Mouse (Mus musculus): ENCODE results near the gene Rbbp4. TPM values are rescaled to one million over a fixed set of nuclear protein-coding genes. Genes with fewer than 3 reads are reported as not detected.

Gene Rbbp4
- polyA plus RNA-seq, 1 experiment: 195 TPM

DNA sequence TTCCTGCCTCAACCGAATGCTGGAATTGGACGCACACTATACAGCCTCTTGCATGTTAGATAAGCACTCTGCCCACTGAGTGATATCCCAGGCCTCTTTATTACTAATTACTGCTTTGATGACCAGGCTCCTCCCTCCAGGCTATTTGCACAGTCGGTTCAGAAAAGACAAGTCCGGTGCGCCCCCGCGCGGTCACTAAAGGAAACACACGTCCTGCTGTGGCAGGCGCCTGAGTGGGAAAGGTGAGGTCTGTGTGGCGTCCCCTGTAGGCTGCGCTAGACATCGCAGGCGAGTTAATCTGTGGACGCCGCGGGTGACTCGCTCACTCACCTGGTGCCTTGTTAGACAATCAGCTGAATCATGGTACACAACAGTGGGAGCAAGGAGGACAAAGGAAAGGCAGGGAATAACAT lies 58.7 kb downstream of the Rbbp4 start:
- no peaks in the 10 kb centered on the region for H3K79me3 ChIP-seq (ENCODE audit: low read depth)
- H3K36me3 ChIP-seq (ENCODE audit: control insufficient read depth, insufficient read depth): no peaks in the 10 kb centered on the region
- H3K4me3 ChIP-seq (ENCODE audit: insufficient read depth, poor library complexity, severe bottlenecking): no peak overlapping the region
- H3K27me3 ChIP-seq (ENCODE audit: control insufficient read depth, insufficient read depth, insufficient read length): no peaks in the 10 kb centered on the region
- no peak overlapping the region for H3ac ChIP-seq (ENCODE audit: control insufficient read depth, insufficient read length, low read depth)
- TF ChIP-seq FOSL1 (IDR thresholded peaks at IDR 0.05; ENCODE audit: insufficient read depth, low read length, poor library complexity, severe bottlenecking): no peak
- peak; percentile 100 for TF ChIP-seq CTCF (IDR thresholded peaks at IDR 0.05; ENCODE audit: control insufficient read depth, insufficient read depth, insufficient read length)
- no peaks in the 10 kb centered on the region for H3K79me2 ChIP-seq (ENCODE audit: control insufficient read depth, insufficient read depth)

GRCm38 (mm10) chr4:129272756-129273046 lies 62.5 kb downstream of the Rbbp4 start:
- no peaks in the 10 kb centered on the region for H3K36me3 ChIP-seq (ENCODE audit: control insufficient read depth, insufficient read depth)
- H3K79me2 ChIP-seq (ENCODE audit: control insufficient read depth, insufficient read depth): no peaks in the 10 kb centered on the region
- H3K4me3 ChIP-seq (ENCODE audit: insufficient read depth, poor library complexity, severe bottlenecking): no peak overlapping the region
- H3K79me3 ChIP-seq (ENCODE audit: low read depth): no peaks in the 10 kb centered on the region
- no peak overlapping the region for H3ac ChIP-seq (ENCODE audit: control insufficient read depth, insufficient read length, low read depth)
- H3K27me3 ChIP-seq (ENCODE audit: control insufficient read depth, insufficient read depth, insufficient read length): no peaks in the 10 kb centered on the region
- TF ChIP-seq MYOG (IDR thresholded peaks at IDR 0.05; ENCODE audit: control insufficient read depth, extremely low read depth, insufficient read length) (no peak), MYOD1 (IDR thresholded peaks at IDR 0.05; ENCODE audit: control insufficient read depth, insufficient read length, low read depth) (no peak), CTCF (IDR thresholded peaks at IDR 0.05; ENCODE audit: control insufficient read depth, insufficient read depth, insufficient read length) (no peak), MAX (IDR thresholded peaks at IDR 0.05) (no peak), FOSL1 (IDR thresholded peaks at IDR 0.05; ENCODE audit: insufficient read depth, low read length, poor library complexity, severe bottlenecking) (no peak)

- Histone ChIP-seq H3K36me3 (ENCODE audit: control insufficient read depth, insufficient read depth) (no peaks in the 10 kb centered on the region), H3K4me3 (ENCODE audit: insufficient read depth, poor library complexity, severe bottlenecking) (no peak overlapping the region), H3K79me2 (ENCODE audit: control insufficient read depth, insufficient read depth) (no peaks in the 10 kb centered on the region), H3ac (ENCODE audit: control insufficient read depth, insufficient read length, low read depth) (no peak overlapping the region), H3K79me3 (ENCODE audit: low read depth) (no peaks in the 10 kb centered on the region), H3K27me3 (ENCODE audit: control insufficient read depth, insufficient read depth, insufficient read length) (no peaks in the 10 kb centered on the region)
- TF ChIP-seq CEBPB (IDR thresholded peaks at IDR 0.05; ENCODE audit: low read depth): no peak
- TF ChIP-seq USF1 (IDR thresholded peaks at IDR 0.05; ENCODE audit: low read depth): no peak
- TF ChIP-seq MYOD1 (IDR thresholded peaks at IDR 0.05; ENCODE audit: control insufficient read depth, insufficient read length, low read depth): no peak
- TF ChIP-seq FOSL1 (IDR thresholded peaks at IDR 0.05; ENCODE audit: insufficient read depth, low read length, poor library complexity, severe bottlenecking): no peak
- no peak for TF ChIP-seq MYOG (IDR thresholded peaks at IDR 0.05; ENCODE audit: control insufficient read depth, extremely low read depth, insufficient read length)
- no peak for TF ChIP-seq MAX (IDR thresholded peaks at IDR 0.05)
- TF ChIP-seq CTCF (IDR thresholded peaks at IDR 0.05; ENCODE audit: control insufficient read depth, insufficient read depth, insufficient read length): no peak
Observed at GRCm38 (mm10) chr4:129271991-129272755, 63.0 kb downstream of the Rbbp4 start.

GRCm38 (mm10) chr4:129268698-129269097 lies 66.5 kb downstream of the Rbbp4 start:
- no peaks in the 10 kb centered on the region for H3K27me3 ChIP-seq (ENCODE audit: control insufficient read depth, insufficient read depth, insufficient read length)
- no peak for TF ChIP-seq CTCF (IDR thresholded peaks at IDR 0.05; ENCODE audit: control insufficient read depth, insufficient read depth, insufficient read length)
- no peak for TF ChIP-seq MAX (IDR thresholded peaks at IDR 0.05)
- no peak for TF ChIP-seq MYOG (IDR thresholded peaks at IDR 0.05; ENCODE audit: control insufficient read depth, extremely low read depth, insufficient read length)
- TF ChIP-seq FOSL1 (IDR thresholded peaks at IDR 0.05; ENCODE audit: insufficient read depth, low read length, poor library complexity, severe bottlenecking): no peak
- no peak for TF ChIP-seq MYOD1 (IDR thresholded peaks at IDR 0.05; ENCODE audit: control insufficient read depth, insufficient read length, low read depth)
- no peak for TF ChIP-seq USF1 (IDR thresholded peaks at IDR 0.05; ENCODE audit: low read depth)
- no peak for TF ChIP-seq CEBPB (IDR thresholded peaks at IDR 0.05; ENCODE audit: low read depth)
- no peaks in the 10 kb centered on the region for H3K79me3 ChIP-seq (ENCODE audit: low read depth)
- no peaks in the 10 kb centered on the region for H3K36me3 ChIP-seq (ENCODE audit: control insufficient read depth, insufficient read depth)
- H3K4me3 ChIP-seq (ENCODE audit: insufficient read depth, poor library complexity, severe bottlenecking): no peak overlapping the region
- H3K79me2 ChIP-seq (ENCODE audit: control insufficient read depth, insufficient read depth): no peaks in the 10 kb centered on the region
- H3ac ChIP-seq (ENCODE audit: control insufficient read depth, insufficient read length, low read depth): no peak overlapping the region

- H3K79me3 ChIP-seq (ENCODE audit: low read depth): no peaks in the 10 kb centered on the region
- TF ChIP-seq MYOG (IDR thresholded peaks at IDR 0.05; ENCODE audit: control insufficient read depth, extremely low read depth, insufficient read length): no peak
- no peak for TF ChIP-seq CEBPB (IDR thresholded peaks at IDR 0.05; ENCODE audit: low read depth)
- TF ChIP-seq FOSL1 (IDR thresholded peaks at IDR 0.05; ENCODE audit: insufficient read depth, low read length, poor library complexity, severe bottlenecking): no peak
- no peak for TF ChIP-seq CTCF (IDR thresholded peaks at IDR 0.05; ENCODE audit: control insufficient read depth, insufficient read depth, insufficient read length)
- no peak for TF ChIP-seq MYOD1 (IDR thresholded peaks at IDR 0.05; ENCODE audit: control insufficient read depth, insufficient read length, low read depth)
- TF ChIP-seq MAX (IDR thresholded peaks at IDR 0.05): no peak
- no peak for TF ChIP-seq USF1 (IDR thresholded peaks at IDR 0.05; ENCODE audit: low read depth)
- H3K36me3 ChIP-seq (ENCODE audit: control insufficient read depth, insufficient read depth): no peaks in the 10 kb centered on the region
- H3K27me3 ChIP-seq (ENCODE audit: control insufficient read depth, insufficient read depth, insufficient read length): no peaks in the 10 kb centered on the region
- no peaks in the 10 kb centered on the region for H3K79me2 ChIP-seq (ENCODE audit: control insufficient read depth, insufficient read depth)
- H3K4me3 ChIP-seq (ENCODE audit: insufficient read depth, poor library complexity, severe bottlenecking): no peak overlapping the region
- H3ac ChIP-seq (ENCODE audit: control insufficient read depth, insufficient read length, low read depth): no peak overlapping the region
Observed at GRCm38 (mm10) chr4:129266821-129267220, 68.3 kb downstream of the Rbbp4 start.

DNA sequence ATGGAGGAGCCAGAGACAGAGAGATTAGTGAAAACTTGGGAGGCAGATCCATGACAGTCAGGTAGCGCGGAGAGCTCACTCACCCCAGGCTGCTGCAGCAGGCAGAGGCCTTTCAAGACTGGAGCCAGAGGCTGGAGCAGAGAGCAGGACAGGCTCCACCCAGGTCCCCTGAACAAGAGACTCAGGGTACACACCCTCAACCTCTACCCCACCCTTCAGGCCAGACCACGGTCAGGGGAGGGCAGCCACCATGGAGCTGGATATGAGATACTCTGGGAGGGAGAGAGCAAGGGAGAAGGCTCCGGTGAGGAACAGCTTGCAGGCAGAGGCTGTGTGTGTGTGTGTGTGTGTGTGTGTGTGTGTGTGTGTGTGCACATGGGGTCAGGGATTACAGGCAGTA lies 69.0 kb downstream of the Rbbp4 start:
- TF ChIP-seq CEBPB (IDR thresholded peaks at IDR 0.05; ENCODE audit: low read depth): no peak
- no peak for TF ChIP-seq FOSL1 (IDR thresholded peaks at IDR 0.05; ENCODE audit: insufficient read depth, low read length, poor library complexity, severe bottlenecking)
- no peak for TF ChIP-seq MYOD1 (IDR thresholded peaks at IDR 0.05; ENCODE audit: control insufficient read depth, insufficient read length, low read depth)
- TF ChIP-seq MAX (IDR thresholded peaks at IDR 0.05): no peak
- no peak for TF ChIP-seq MYOG (IDR thresholded peaks at IDR 0.05; ENCODE audit: control insufficient read depth, extremely low read depth, insufficient read length)
- TF ChIP-seq CTCF (IDR thresholded peaks at IDR 0.05; ENCODE audit: control insufficient read depth, insufficient read depth, insufficient read length): no peak
- no peak for TF ChIP-seq USF1 (IDR thresholded peaks at IDR 0.05; ENCODE audit: low read depth)
- Histone ChIP-seq H3K79me2 (ENCODE audit: control insufficient read depth, insufficient read depth) (no peaks in the 10 kb centered on the region), H3K79me3 (ENCODE audit: low read depth) (no peaks in the 10 kb centered on the region), H3ac (ENCODE audit: control insufficient read depth, insufficient read length, low read depth) (no peak overlapping the region), H3K36me3 (ENCODE audit: control insufficient read depth, insufficient read depth) (no peaks in the 10 kb centered on the region), H3K27me3 (ENCODE audit: control insufficient read depth, insufficient read depth, insufficient read length) (no peaks in the 10 kb centered on the region), H3K4me3 (ENCODE audit: insufficient read depth, poor library complexity, severe bottlenecking) (no peak overlapping the region)

Data from C2C12 (cell line).